Mouse (Mus musculus): ENCODE results near the gene Nrbp1.

GRCm38 (mm10) chr5:31251541-31252101 is 11.0 kb downstream of the Nrbp1 start, which contains the start of gene Krtcap3:
- no peak for TF ChIP-seq POLR2A (IDR thresholded peaks at IDR 0.05; ENCODE audit: low read depth, low read length)
- no peak for TF ChIP-seq CTCF (IDR thresholded peaks at IDR 0.05; ENCODE audit: extremely low read depth, insufficient read depth, insufficient read length, insufficient replicate concordance)

All from spleen, adult 2 months (tissue).